Mouse (Mus musculus): ENCODE data around the gene Tnfrsf18. TPM values are rescaled to one million over a fixed set of nuclear protein-coding genes. Genes with fewer than 3 reads are reported as not detected.

Tnfrsf18 gene
- total and polyA plus RNA-seq, 2 experiments from 2014 or later, result 1.2 TPM; not detected in 1

- peak; percentile 21; the same call in 1 of the 2 replicates for TF ChIP-seq CTCF (IDR thresholded peaks at IDR 0.05; ENCODE audit: low read depth)
Measured at GRCm38 (mm10) chr4:156031593-156032391, 5.8 kb downstream of the Tnfrsf18 start.

GRCm38 (mm10) chr4:156032856-156033255 is 6.9 kb downstream of the Tnfrsf18 start:
- no peak overlapping the region for H3K4me2 ChIP-seq (ENCODE audit: low read depth)
- H3K27ac ChIP-seq (ENCODE audit: low read depth, low read length), result no peak overlapping the region
- WGBS, result 88% methylated on average over 4 of the region's 4 CpGs

More at GRCm38 (mm10) chr4:156031593-156032391, 5.8 kb downstream of the Tnfrsf18 start:
- peaks cover 16% of the 10 kb centered on the region for H3K4me1 ChIP-seq (ENCODE audit: insufficient read depth)
- peak overlapping the region; percentile 73 for H3K4me2 ChIP-seq (ENCODE audit: low read depth)
- H3K9ac ChIP-seq, result peak overlapping the region; percentile 64
- DNase-seq (peak; percentile 90), ATAC-seq (peak; percentile 92)
- WGBS, result 2% methylated on average over 24 of the region's 24 CpGs
- peaks cover 16% of the 10 kb centered on the region for H3K27me3 ChIP-seq (ENCODE audit: insufficient read depth, low read length)
- no peaks in the 10 kb centered on the region for H3K9me3 ChIP-seq (ENCODE audit: low read length)
- peaks cover 6% of the 10 kb centered on the region; the same call in 1 of the 2 replicates for H3K36me3 ChIP-seq (ENCODE audit: insufficient read depth)
- H3K27ac ChIP-seq (ENCODE audit: low read depth, low read length), result peak overlapping the region; percentile 64
- peak overlapping the region; percentile 51 for H3K4me3 ChIP-seq (ENCODE audit: low read depth, low read length)

GRCm38 (mm10) chr4:156033476-156034119 is 7.6 kb downstream of the Tnfrsf18 start:
- H3K27me3 ChIP-seq (ENCODE audit: insufficient read depth, low read length), result peaks cover 16% of the 10 kb centered on the region
- no peak overlapping the region for H3K4me3 ChIP-seq (ENCODE audit: low read depth, low read length)
- no peaks in the 10 kb centered on the region for H3K9me3 ChIP-seq (ENCODE audit: low read length)
- H3K27ac ChIP-seq (ENCODE audit: low read depth, low read length), result no peak overlapping the region
- peak; percentile 66 for TF ChIP-seq CTCF (IDR thresholded peaks at IDR 0.05; ENCODE audit: low read depth)
- no peak overlapping the region for H3K9ac ChIP-seq
- ATAC-seq (no peak), DNase-seq (peak; percentile 38)
- H3K4me1 ChIP-seq (ENCODE audit: insufficient read depth), result peaks cover 16% of the 10 kb centered on the region
- peaks cover 4% of the 10 kb centered on the region; the same call in 1 of the 2 replicates for H3K36me3 ChIP-seq (ENCODE audit: insufficient read depth)
- WGBS, result 56% methylated on average over 6 of the region's 6 CpGs
- no peak overlapping the region for H3K4me2 ChIP-seq (ENCODE audit: low read depth)

More at GRCm38 (mm10) chr4:156032856-156033255, 6.9 kb downstream of the Tnfrsf18 start:
- peaks cover 6% of the 10 kb centered on the region; the same call in 1 of the 2 replicates for H3K36me3 ChIP-seq (ENCODE audit: insufficient read depth)
- H3K4me3 ChIP-seq (ENCODE audit: low read depth, low read length), result no peak overlapping the region
- no peaks in the 10 kb centered on the region for H3K9me3 ChIP-seq (ENCODE audit: low read length)
- DNase-seq (no peak), ATAC-seq (no peak)
- no peak overlapping the region for H3K9ac ChIP-seq
- TF ChIP-seq CTCF (IDR thresholded peaks at IDR 0.05; ENCODE audit: low read depth), result no peak
- H3K4me1 ChIP-seq (ENCODE audit: insufficient read depth), result peaks cover 16% of the 10 kb centered on the region
- H3K27me3 ChIP-seq (ENCODE audit: insufficient read depth, low read length), result peaks cover 16% of the 10 kb centered on the region

GRCm38 (mm10) chr4:156034301-156034700 is 8.3 kb downstream of the Tnfrsf18 start:
- Histone ChIP-seq H3K9me3 (ENCODE audit: low read length) (no peaks in the 10 kb centered on the region), H3K36me3 (ENCODE audit: insufficient read depth) (peaks cover 2% of the 10 kb centered on the region; the same call in 1 of the 2 replicates), H3K27me3 (ENCODE audit: insufficient read depth, low read length) (peaks cover 16% of the 10 kb centered on the region), H3K9ac (no peak overlapping the region), H3K27ac (ENCODE audit: low read depth, low read length) (no peak overlapping the region), H3K4me1 (ENCODE audit: insufficient read depth) (peaks cover 16% of the 10 kb centered on the region), H3K4me3 (ENCODE audit: low read depth, low read length) (0 out of 2 replicates have a peak overlapping the region, but pooled peaks have one; percentile 2), H3K4me2 (ENCODE audit: low read depth) (no peak overlapping the region)
- 55% methylated on average over 4 of the region's 4 CpGs for WGBS
- no peak for TF ChIP-seq CTCF (IDR thresholded peaks at IDR 0.05; ENCODE audit: low read depth)
- DNase-seq (no peak), ATAC-seq (no peak)

GRCm38 (mm10) chr4:156034901-156035300 is 8.9 kb downstream of the Tnfrsf18 start:
- peaks cover 16% of the 10 kb centered on the region for H3K27me3 ChIP-seq (ENCODE audit: insufficient read depth, low read length)
- no peak for DNase-seq
- 2% methylated on average over 25 of the region's 25 CpGs for WGBS
- no peak for ATAC-seq
- H3K27ac ChIP-seq (ENCODE audit: low read depth, low read length), result no peak overlapping the region
- peaks cover 16% of the 10 kb centered on the region for H3K4me1 ChIP-seq (ENCODE audit: insufficient read depth)
- H3K36me3 ChIP-seq (ENCODE audit: insufficient read depth), result no peaks in the 10 kb centered on the region
- TF ChIP-seq CTCF (IDR thresholded peaks at IDR 0.05; ENCODE audit: low read depth), result no peak
- H3K9me3 ChIP-seq (ENCODE audit: low read length), result no peaks in the 10 kb centered on the region
- no peak overlapping the region for H3K9ac ChIP-seq
- peak overlapping the region; percentile 22 for H3K4me3 ChIP-seq (ENCODE audit: low read depth, low read length)
- H3K4me2 ChIP-seq (ENCODE audit: low read depth), result peak overlapping the region; percentile 41

GRCm38 (mm10) chr4:156044754-156045153 is 18.8 kb downstream of the Tnfrsf18 start:
- TF ChIP-seq CTCF (IDR thresholded peaks at IDR 0.05; ENCODE audit: low read depth), result no peak
- no peak overlapping the region for H3K4me2 ChIP-seq (ENCODE audit: low read depth)
- no peak for DNase-seq
- H3K4me1 ChIP-seq (ENCODE audit: insufficient read depth), result no peaks in the 10 kb centered on the region
- 74% methylated on average over 5 of the region's 5 CpGs for WGBS
- no peaks in the 10 kb centered on the region for H3K27me3 ChIP-seq (ENCODE audit: insufficient read depth, low read length)
- no peaks in the 10 kb centered on the region for H3K36me3 ChIP-seq (ENCODE audit: insufficient read depth)
- no peak overlapping the region for H3K27ac ChIP-seq (ENCODE audit: low read depth, low read length)
- ATAC-seq, result no peak
- no peaks in the 10 kb centered on the region for H3K9me3 ChIP-seq (ENCODE audit: low read length)
- H3K9ac ChIP-seq, result no peak overlapping the region
- H3K4me3 ChIP-seq (ENCODE audit: low read depth, low read length), result no peak overlapping the region

- no peak overlapping the region for H3K4me3 ChIP-seq (ENCODE audit: low read depth, low read length)
- no peak for TF ChIP-seq CTCF (IDR thresholded peaks at IDR 0.05; ENCODE audit: low read depth)
- no peak for ATAC-seq
- no peaks in the 10 kb centered on the region for H3K4me1 ChIP-seq (ENCODE audit: insufficient read depth)
- H3K27me3 ChIP-seq (ENCODE audit: insufficient read depth, low read length), result no peaks in the 10 kb centered on the region
- WGBS, result 89% methylated on average over 3 of the region's 3 CpGs
- no peak overlapping the region for H3K9ac ChIP-seq
- no peaks in the 10 kb centered on the region for H3K36me3 ChIP-seq (ENCODE audit: insufficient read depth)
- H3K9me3 ChIP-seq (ENCODE audit: low read length), result no peaks in the 10 kb centered on the region
- no peak overlapping the region for H3K27ac ChIP-seq (ENCODE audit: low read depth, low read length)
- H3K4me2 ChIP-seq (ENCODE audit: low read depth), result no peak overlapping the region
- no peak for DNase-seq
Measured at GRCm38 (mm10) chr4:156049779-156050178, 23.8 kb downstream of the Tnfrsf18 start.

All from forebrain, postnatal 0 days (tissue).